Mouse (Mus musculus) T-helper 1 cell (primary cell): ENCODE data around the gene Timm22.

ENCODE experiments used
- in situ Hi-C: fragments of 300-600 bp; cut with MboI, MseI; formaldehyde crosslinking; loops from one replicate; pipeline ENCODE4 v1.15.1; 2025; ENCODE audit warnings: high pct_unique_total_duplicates

The Timm22 gene

DNA sequence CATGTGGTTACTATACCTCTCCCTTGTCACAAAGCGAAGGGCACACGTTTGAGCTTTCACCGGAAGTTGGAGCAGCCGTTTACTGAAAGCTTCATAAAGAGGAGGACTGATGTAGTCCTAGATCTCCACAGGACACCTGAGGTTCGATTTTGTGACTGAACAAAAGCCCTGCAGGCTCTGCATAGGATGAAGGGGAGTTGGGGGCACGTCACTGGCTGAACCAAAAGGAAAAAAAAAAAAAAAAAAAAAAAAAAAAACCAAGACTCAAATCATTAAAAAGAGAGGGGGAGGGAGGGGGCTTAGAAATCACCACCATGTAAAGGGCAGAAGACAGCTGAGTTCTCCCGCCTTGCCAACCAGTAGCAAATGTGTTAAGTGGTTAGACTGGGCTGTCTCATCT, 18.0 kb upstream of the Timm22 start:
- in situ Hi-C loops, result no loop called here

DNA sequence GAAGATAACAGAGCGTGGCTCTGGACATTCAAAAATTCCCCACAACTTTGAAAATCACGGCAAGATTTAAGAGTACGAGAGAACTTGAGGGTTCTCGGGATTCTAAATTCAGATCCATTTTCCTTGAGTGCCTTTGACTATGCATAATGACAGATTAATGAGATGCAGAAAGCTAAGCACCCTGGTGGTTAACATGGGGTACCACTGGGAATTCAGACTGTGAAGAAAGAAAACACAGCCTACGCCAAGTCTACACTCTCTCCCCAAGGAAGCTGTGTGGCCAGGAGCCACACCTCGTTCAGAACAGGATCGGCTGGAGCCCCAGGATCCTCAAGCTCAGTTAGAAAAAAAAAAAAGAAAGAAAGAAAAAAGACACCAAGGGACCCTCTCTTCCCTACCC, 14.2 kb upstream of the Timm22 start:
- in situ Hi-C loops, result no loop called here

DNA sequence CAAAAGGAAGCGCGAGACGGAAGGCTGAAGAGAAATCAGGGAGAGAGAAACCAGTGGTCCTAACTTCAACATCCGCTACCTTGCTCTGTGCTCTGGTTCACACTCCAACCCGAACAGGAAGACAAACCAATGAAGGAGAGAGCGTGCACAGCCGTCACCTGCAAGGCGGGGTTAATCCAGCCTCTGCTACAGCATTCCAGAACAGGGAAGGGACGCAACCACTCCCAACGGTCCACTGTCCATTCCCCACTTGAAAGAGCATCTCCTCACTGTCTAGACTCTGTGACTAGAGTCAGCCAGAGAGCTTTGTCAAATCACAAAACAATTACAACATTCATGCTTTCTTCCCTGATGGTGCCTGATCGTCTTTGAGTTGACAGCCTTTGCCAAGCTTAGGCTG, 13.8 kb upstream of the Timm22 start:
- in situ Hi-C loops, result no loop called here

DNA sequence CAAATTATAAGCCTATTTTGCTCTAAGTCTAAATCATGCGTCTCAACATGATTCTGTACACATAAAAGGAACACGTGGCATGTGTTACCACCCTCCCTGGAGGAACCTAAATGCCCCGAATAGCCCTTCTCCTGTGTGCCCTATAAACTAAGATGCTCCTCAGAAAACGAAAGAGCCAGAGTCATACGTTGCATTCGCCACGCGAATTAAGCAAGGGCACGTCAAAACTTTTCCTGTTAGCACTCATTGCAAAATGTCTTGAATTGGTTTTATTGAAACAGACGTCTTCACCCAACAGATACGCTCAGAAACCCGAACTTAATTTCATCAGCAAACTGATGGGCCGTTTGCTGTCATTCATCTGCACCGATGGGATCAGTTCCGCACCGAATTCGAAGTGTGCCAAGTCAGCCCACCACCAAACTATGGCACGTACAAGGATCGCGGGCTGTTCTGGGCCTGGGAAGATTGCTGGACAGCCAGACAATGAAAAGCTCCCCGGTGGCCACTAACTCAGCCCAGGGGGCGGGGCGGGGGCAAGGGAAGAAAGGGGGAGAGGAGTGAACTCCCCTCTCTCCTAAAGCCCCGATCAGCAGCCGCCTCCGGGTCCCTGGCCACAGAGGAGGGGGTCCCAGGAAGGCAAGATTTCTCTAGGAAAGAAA, 9.0 kb upstream of the Timm22 start:
- in situ Hi-C loops, result no loop called here

DNA sequence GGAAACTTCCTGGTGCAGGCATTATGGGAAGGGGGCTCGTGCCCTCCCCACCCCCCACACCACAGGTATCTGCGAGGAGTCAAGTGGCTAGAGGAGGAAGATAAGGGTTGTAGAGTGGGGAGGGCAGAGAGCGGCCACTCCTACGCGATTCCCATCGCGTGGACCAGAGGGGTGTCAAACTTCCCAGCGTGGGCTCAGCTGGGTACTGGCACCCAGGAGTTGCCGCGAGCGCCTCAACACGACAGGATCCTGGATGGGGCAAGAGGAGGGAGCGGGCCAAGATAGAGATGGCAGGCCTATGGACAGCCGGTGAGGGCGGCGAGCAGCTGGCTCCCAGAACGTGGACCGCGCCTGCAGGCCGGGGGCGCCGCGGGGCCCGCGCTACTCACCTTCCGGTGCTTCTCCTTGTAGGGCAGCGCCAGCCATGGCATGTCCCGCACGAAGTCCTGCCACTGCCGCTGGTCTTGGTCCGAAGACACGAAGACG, 8.4 kb upstream of the Timm22 start:
- in situ Hi-C loops, result no loop called here

DNA sequence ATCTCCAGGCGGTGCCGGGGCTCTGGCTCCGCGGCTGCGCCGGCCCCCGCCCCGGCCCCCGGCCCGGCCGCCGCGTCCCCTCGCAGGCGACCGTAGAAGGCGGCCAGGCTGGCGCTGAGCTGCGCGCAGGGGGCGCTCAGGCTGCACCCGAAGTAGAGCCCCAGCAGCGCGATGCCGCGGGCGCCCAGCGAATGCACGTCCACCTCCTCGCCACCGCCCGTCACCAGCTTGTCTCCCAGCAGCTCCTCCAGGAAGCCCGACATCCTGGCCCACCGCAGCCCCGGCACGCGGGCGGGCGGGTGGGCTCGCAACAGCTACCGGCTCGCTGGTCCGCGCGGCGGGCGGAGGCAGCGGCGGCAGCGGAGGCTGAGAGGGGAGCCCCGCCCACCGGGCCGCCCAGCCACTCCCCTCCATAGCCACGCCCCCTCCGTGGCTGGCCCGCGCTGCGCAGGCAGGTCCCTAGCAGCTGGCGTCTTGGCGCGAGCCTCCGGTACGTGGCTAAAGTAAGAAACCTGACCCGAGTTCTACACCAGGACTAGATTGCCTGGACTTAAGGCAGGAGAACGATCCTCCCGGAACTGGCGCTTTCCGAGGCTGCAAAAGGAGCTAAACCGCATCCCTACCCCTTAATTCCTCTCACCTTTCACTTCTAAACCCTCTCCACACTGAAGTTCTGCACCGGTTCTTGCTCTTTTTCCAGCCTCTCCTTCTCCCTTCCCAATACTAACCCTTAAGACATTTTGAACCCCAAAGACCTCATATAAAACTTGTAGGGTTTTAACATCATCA, 7.8 kb upstream of the Timm22 start, which contains the start of gene Nxn:
Gene Nxn, minus strand, starts transcription at position 343 of the 789 bp plus-strand sequence.
- in situ Hi-C loops, result no loop called here

DNA sequence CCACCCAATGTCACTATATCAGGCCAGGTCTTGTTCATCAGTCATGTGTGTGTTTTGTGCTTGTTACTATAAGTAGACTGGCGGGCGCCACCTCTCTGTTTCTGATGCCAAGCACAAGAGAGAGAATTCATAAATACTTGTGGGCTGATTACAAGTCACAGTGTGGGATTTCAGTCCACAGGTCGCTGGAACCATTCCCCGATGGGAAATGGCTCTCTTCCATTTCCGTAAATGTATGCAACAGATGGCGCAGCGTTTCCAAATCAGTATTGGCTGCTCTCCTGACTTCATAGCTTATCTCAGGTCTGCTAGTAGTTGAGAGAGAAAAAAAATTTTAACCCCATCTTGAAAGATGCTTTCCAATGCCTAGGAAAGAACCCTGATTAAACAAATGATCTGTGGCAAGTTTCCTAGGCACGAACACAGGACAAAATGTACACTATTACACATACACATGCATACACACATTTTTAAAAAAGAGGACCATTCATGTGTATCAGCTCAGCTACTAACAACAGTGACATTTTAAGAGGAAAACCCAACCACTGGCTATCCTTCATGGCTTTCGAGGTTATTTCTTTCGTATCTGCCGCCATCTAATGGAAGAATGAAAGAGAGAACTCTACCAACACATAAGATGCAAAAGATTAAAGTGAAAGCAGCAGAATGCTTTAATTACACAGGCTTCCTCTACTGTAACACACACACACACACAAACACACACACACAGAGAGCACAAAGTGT, 7.0 kb upstream of the Timm22 start:
- in situ Hi-C loops, result no loop called here

DNA sequence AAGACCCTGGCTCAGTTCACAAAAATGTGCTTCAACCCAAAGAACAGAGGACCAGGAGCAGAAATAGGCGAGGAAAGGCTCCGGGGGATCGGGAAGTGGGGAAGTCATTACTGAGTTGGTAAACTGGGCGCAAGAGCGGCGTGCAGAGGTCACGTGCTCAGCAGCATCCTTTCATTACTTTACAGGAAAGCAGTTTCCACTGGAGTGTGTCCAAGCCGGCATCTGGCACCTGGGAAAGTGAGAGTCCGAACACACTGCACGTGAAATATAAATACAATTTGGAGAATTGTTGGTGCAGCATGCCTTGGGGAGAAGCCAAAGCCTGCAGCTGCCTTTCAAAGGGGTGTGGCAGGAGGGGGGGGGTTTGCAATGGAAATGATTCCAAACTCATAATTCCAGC, 5.4 kb upstream of the Timm22 start:
- in situ Hi-C loops, result no loop called here

DNA sequence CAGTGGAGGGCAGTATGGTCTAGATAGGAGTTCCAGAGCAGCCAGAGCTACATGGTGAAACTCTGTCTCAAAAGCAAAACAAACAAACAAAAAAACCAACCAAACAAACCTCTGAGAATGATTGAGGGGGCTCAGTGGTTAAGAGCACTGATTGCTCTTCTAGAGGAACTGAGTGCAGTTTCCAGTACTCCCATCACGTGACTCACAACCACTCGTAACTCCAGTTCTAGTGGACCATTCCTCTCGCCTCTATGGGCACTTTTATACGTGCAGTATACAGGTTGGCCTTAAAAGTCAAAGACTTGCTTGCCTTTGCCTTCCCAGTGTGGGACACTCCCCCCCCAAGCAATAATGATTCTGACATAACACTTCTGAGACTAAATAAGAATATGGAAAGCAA, 1.6 kb upstream of the Timm22 start:
- in situ Hi-C loops, result loop anchor here (5.0 kb wide), 1 partner anchor 148 kb away; no protein-coding TSS in a partner anchor

DNA sequence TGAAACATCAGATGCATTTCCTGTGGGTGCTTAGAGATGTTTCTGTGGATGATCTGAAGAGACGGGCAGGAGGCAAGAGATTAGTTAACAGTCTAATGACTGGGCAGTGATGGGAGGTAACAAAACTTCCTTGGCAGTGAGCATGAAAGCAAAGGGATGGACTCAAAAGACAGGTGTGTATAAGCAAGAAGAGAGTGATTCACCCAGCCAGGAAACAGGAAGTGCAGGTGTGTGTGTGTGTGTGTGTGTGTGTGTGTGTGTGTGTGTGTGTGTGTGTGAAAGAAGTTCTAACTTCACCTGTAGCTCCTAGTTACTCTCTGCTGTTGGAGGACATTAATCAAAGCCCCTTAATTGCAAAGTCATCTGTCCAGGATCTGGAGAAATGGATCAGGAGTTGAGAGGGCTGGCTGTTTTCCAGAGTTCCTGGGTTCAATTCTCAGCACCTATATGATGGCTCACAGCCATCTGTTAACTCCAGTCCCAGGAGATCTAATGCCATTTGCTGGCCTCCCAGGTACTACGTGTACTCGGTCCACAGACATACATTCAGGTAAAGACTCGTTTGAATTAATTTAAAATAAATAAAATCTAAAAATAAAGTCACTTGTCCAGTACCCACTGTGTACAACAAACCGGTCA, 1.0 kb upstream of the Timm22 start:
- in situ Hi-C loops, result loop anchor here (5.0 kb wide), 1 partner anchor 148 kb away; no protein-coding TSS in a partner anchor

DNA sequence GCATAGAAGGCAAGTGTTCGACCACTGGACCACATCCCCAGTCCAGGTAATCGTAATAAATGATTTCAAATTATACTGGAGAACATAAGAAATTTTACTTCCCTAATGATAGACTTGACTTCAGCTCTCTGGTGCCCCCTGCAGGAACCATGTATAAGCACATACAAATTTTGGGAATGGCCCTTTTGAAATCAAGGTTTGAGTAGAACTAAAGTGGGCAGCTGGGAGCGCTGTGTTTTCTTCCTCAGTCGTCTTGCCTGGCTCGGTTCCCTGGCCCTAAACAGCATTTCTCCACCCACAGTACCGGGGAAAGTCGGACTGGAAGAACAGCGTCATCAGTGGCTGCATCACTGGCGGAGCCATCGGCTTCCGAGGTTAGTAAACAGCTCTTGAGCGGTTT, 4.1 kb downstream of the Timm22 start:
- in situ Hi-C loops, result no loop called here

DNA sequence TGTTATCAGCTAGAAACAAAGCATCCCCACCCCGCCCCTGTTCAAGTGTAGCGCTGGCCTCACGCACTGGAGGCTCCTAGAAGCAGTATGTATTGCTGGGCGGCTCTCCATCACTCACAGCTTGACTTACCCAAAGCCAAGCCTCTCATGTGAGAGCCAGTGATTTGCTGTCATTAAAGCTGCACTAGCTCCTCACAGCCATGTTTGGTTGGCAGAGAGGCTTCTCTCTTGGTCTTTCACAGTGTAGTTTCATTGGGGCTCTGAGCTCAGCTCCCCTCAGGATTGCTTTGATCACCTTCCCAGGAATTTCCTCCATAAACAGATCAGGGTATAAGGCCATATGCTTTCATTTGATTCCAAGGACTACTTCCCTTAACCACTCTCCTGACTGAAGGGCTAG, 6.5 kb downstream of the Timm22 start:
- in situ Hi-C loops, result no loop called here

DNA sequence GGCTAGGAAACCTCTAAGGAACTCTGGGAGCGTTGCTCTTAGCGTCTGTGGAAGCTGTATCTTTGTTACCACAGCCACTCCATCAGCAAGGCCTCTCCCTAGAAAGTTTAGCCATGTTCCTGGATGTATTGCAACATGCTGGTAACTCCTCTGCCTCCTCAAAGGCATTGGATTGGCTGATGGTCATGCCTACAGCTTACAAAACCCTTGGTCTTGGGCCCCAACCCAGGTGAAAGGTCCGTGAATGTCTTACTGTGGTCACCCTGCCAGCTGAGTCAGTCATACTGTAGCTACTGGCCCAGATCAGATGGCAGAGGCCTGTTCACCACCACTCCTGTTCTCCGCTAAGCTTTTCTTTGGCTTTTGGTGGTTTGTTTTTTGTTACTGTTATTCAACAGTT, 8.2 kb downstream of the Timm22 start:
- in situ Hi-C loops, result no loop called here

DNA sequence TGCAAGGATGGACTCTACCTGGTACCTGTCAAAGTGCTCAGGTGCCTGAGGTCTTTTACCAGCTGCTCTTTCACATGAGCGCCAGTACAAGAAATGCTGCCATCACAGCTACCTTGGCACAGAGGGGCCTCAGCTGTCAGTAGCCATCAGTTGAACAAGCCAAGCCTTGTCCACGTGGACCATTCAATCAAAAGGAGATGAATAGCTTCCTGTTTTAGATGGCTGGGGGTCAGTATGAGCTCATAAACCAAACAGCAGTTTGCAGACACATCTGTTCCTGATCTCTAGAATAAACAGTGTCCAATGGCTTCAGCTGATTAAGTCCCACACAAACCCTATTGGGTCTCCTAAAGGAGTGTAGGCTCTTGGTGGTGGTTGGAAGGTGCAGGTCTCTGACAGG, 9.2 kb downstream of the Timm22 start:
- in situ Hi-C loops, result no loop called here

DNA sequence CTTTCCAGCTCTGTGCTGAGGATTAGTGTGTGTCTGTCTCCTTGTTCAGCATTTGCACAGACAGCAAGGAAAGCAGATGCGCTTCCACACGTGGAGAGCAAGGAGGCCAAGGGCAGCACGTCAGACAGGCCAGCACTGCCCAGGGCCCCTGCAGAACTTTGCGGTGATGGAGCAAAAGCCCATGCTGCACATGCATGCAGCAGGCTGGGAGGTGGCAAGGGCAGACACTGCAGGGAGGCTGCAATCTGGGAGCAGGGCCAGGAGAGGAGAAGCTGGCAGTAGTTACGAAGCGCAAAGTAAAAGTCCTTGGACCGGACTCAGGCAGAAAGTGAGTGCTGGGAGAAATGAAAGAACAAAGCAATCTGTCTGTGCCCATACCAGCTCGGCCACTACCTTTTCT, 11.7 kb downstream of the Timm22 start:
- in situ Hi-C loops, result no loop called here

DNA sequence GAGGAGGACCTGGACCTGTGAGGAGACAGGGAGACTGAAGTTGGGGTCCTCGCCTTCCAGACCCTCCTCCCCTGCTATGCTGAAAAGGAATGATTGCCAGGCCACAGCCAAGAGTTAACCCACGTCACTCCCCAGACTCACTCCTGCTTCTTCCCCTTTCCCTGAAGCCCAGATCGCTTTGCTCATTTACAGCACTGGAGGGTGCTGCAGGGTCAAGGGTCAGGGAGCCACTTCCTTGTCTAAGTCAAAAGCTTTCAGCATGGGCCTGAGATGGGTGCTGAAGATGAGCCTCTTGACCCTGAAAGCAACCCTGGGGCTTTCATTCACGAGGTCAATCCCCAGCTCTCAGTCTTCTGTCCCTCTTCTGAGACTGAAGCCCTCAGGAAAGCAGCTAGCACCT, 12.4 kb downstream of the Timm22 start:
- in situ Hi-C loops, result no loop called here

DNA sequence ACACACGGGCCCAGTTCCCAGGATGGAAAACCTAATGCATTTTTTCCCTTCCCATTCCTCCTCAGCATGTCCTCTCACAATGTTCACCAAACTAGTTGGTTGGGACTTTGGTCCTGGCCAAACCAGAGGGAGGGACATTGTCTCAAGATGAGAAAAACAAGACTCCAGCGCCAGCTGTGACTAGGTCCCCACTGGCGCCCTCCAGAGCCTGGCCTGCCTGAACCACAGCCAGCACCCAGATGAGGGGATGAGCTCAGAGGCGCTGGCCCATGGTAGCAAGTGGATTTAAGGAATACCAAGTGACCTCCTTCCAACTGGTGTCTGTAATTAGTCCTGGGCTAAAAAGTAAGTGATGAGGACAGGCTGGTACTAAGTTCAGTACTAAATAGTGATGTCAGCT, 14.1 kb downstream of the Timm22 start:
- in situ Hi-C loops, result no loop called here

DNA sequence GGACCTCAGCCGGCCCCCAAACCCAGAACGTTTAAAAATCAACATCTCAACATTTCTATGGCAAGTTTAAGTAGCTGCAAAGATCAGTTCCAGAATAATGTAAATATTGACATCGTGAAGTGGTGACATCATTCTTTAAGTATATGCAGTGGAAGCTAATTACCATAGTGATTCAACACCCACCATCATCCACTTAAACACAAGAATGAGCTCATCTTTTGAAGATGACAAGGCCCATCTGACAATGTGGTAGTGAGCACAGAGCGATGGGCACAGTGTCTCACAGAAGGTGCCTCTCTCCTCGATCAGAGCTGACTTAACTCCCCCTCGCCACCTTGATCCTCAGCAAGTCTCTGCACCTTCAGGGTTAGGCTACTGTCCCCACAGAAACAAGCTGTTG, 19.0 kb downstream of the Timm22 start:
- in situ Hi-C loops, result no loop called here

DNA sequence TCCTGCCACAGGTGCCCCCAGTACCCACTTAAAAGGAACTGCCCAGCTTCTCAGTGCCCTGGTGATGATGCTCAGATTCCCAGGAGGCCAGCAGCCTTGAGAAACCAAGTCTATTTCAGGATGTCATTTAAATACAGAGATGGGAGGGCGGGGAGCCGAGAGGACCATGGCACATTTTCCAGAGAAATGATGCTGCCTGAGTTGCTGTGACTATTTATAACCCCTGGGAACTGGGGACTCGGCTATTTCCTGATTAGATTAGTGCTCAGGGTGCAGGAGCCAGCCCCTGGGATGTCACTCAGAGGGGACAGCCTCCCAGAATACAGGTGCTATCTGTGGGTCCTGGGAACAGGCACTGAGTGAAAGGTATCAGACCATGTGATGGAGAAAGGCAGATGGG, 21.0 kb downstream of the Timm22 start:
- in situ Hi-C loops, result no loop called here

DNA sequence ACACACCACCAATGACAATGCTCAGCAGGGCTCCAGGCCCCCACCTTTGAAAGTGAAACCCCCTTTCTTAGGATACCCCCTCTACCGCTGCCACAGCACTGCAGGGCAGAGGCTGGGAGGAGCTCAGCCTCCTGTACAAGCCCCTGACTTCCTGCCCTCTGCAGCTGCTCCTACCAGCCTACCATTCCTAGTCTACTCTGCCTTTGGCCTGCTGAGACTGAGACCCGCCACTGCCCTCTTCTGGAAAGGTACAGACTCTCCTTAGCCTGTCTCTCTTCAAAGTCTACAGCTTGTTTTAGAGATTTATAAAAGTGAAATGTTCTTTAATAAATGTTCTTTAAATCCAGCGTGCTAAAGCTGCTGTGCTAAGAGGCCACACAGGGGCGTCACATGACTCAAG, 22.3 kb downstream of the Timm22 start:
- in situ Hi-C loops, result no loop called here

DNA sequence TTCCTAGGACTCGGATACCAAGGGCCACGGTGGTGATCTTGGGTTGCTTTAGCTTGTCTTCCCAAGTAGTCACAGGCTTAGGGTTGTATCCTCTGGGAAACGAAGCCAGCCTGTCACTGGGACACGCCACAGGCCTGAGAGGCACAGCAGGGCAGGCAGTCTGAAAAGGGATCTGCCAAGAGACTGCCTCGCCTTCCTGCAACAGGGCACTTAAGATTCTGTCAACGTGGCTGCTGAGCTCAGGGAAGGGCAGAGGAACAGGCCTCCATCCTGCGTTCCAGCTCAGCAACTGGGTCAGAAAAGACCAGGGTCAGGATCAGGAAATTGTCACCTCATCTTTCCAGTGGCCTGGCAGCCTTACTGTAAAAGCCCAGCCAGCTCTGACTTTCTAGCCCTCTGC, 22.8 kb downstream of the Timm22 start:
- in situ Hi-C loops, result no loop called here
